Mouse (Mus musculus) limb, embryonic 14.5 days (tissue): ENCODE data around the gene Slc7a4. TPM values are rescaled to one million over a fixed set of nuclear protein-coding genes. Genes with fewer than 3 reads are reported as not detected.

Source experiments
- ATAC-seq: fragments of 200-750 bp; cut with Nextera tagmentation; 2 replicates; pipeline ENCODE4 v1.8.0; 2017; ENCODE audit warnings: low read depth, moderate number of reproducible peaks, moderate TSS enrichment; ENCODE audit not compliant: low FRiP score
- DNase-seq: peaks from one replicate; pipeline ENCODE4 v3.0.0-alpha.2; 2015; ENCODE audit warnings: low spot score
- H3K27ac ChIP-seq: fragments of 300-500 bp; sonication (generic); replicated peaks from 2 replicates; pipeline ENCODE4 v1.5.1; 2014; ENCODE audit warnings: low read depth, mild to moderate bottlenecking, low read length, moderate library complexity, mixed read lengths
- H3K27me3 ChIP-seq: fragments of 300-500 bp; sonication (generic); 2 replicates; pipeline ENCODE4 v1.6.1; 2014; ENCODE audit warnings: low read length, mixed read lengths; ENCODE audit not compliant: control insufficient read depth, insufficient read depth
- H3K36me3 ChIP-seq: fragments of 300-500 bp; sonication (generic); 2 replicates; pipeline ENCODE4 v1.6.1; 2014; ENCODE audit warnings: mild to moderate bottlenecking, low read length, moderate library complexity, mixed read lengths; ENCODE audit not compliant: control insufficient read depth, insufficient read depth
- H3K4me1 ChIP-seq: fragments of 300-500 bp; sonication (generic); 2 replicates; pipeline ENCODE4 v1.6.1; 2014; ENCODE audit warnings: antibody characterized with exemption, low read length, mixed read lengths; ENCODE audit not compliant: control insufficient read depth, insufficient read depth
- H3K4me2 ChIP-seq: fragments of 300-500 bp; sonication (generic); replicated peaks from 2 replicates; pipeline ENCODE4 v1.6.1; 2014; ENCODE audit warnings: low read depth, mild to moderate bottlenecking, low read length, moderate library complexity; ENCODE audit not compliant: severe bottlenecking
- H3K4me3 ChIP-seq: fragments of 300-500 bp; sonication (generic); replicated peaks from 2 replicates; pipeline ENCODE4 v1.5.1; 2014; ENCODE audit warnings: low read length
- H3K9ac ChIP-seq: fragments of 300-500 bp; sonication (generic); 2 replicates; pipeline ENCODE4 v1.6.1; 2014; ENCODE audit warnings: mild to moderate bottlenecking, low read depth, low read length, moderate library complexity; ENCODE audit not compliant: severe bottlenecking
- H3K9me3 ChIP-seq: fragments of 300-500 bp; sonication (generic); 2 replicates; pipeline ENCODE4 v1.6.1; 2016; ENCODE audit warnings: low read length; ENCODE audit not compliant: control insufficient read depth
- POLR2A ChIP-seq: fragments of 200-500 bp; IDR thresholded peaks from 2 replicates; pipeline ENCODE4 v1.8.0; 2012; ENCODE audit warnings: inconsistent platforms, mild to moderate bottlenecking, moderate library complexity, borderline replicate concordance; ENCODE audit not compliant: insufficient read depth, insufficient read length; ENCODE audit errors: extremely low read depth
- WGBS: fragments of 180-500 bp; shearing (Covaris S2); extraction: QIAGEN DNeasy Blood & Tissue Kit; methylation state at CpG from one replicate; pipeline ENCODE4 v1.1.7; 2014; 5-methylcytosine and 5-hydroxymethylcytosine counted together
- polyA plus RNA-seq, 2 experiments: library from polyadenylated mRNA; depleted of rRNA in 1 of 2; stranded (reverse) in 1 of 2; unstranded in 1 of 2; fragments of >200 nt; fragmentation: Nextera tagmentation in 1 of 2; extraction: Ambion mirVana in 1 of 2; gene quantifications; 2 replicates each; pipeline versions ENCODE4 v1.2.1 to v1.2.3; 2012 to 2014

Gene Slc7a4
- 7.7 and 14.2 TPM in 2 replicates for polyA plus RNA-seq (2012; rRNA removed)
- polyA plus RNA-seq (2014; fragmentation: Nextera tagmentation; extraction: Ambion mirVana), result 8.0 and 8.2 TPM in 2 replicates

- no peak within 1 kb of the TSS for H3K4me3 ChIP-seq
- H3K4me1 ChIP-seq, result no peaks in the 10 kb centered on the region
- H3K4me2 ChIP-seq, result no peak within 1 kb of the TSS
- TF ChIP-seq POLR2A, result no peak
- H3K36me3 ChIP-seq, result no peaks in the 10 kb centered on the region
- H3K27me3 ChIP-seq, result no peaks in the 10 kb centered on the region
- DNase-seq, result no peak
- 21% methylated on average over 8 of the region's 8 CpGs for WGBS
- ATAC-seq, result no peak
- H3K9me3 ChIP-seq, result no peaks in the 10 kb centered on the region
- H3K9ac ChIP-seq, result no peak within 1 kb of the TSS
- no peak within 1 kb of the TSS for H3K27ac ChIP-seq
These were observed at the start of gene Slc7a4 for GRCm38 (mm10) chr16:17583064-17583463. Gene Slc7a4, minus strand, starts transcription at chr16:17583214.

- WGBS, result 100% methylated on average over 2 of the region's 2 CpGs
- Histone ChIP-seq H3K36me3 (peaks cover 82% of the 10 kb centered on the region), H3K27ac (no peak overlapping the region), H3K4me1 (no peaks in the 10 kb centered on the region), H3K27me3 (no peaks in the 10 kb centered on the region), H3K4me2 (no peak overlapping the region), H3K9ac (no peak overlapping the region), H3K4me3 (no peak overlapping the region), H3K9me3 (no peaks in the 10 kb centered on the region)
- no peak for TF ChIP-seq POLR2A
- ATAC-seq (no peak), DNase-seq (no peak)
These were observed 49.6 kb upstream of the Slc7a4 start for GRCm38 (mm10) chr16:17632580-17632979.

- H3K4me3 ChIP-seq, result no peak overlapping the region
- no peak for ATAC-seq
- no peak for TF ChIP-seq POLR2A
- no peaks in the 10 kb centered on the region for H3K27me3 ChIP-seq
- H3K36me3 ChIP-seq, result peaks cover 87% of the 10 kb centered on the region
- DNase-seq, result no peak
- 98% methylated on average over 5 of the region's 5 CpGs for WGBS
- no peak overlapping the region for H3K9ac ChIP-seq
- H3K4me1 ChIP-seq, result no peaks in the 10 kb centered on the region
- H3K4me2 ChIP-seq, result no peak overlapping the region
- no peak overlapping the region for H3K27ac ChIP-seq
- H3K9me3 ChIP-seq, result no peaks in the 10 kb centered on the region
These were observed 43.2 kb upstream of the Slc7a4 start for GRCm38 (mm10) chr16:17626269-17626555.

DNA sequence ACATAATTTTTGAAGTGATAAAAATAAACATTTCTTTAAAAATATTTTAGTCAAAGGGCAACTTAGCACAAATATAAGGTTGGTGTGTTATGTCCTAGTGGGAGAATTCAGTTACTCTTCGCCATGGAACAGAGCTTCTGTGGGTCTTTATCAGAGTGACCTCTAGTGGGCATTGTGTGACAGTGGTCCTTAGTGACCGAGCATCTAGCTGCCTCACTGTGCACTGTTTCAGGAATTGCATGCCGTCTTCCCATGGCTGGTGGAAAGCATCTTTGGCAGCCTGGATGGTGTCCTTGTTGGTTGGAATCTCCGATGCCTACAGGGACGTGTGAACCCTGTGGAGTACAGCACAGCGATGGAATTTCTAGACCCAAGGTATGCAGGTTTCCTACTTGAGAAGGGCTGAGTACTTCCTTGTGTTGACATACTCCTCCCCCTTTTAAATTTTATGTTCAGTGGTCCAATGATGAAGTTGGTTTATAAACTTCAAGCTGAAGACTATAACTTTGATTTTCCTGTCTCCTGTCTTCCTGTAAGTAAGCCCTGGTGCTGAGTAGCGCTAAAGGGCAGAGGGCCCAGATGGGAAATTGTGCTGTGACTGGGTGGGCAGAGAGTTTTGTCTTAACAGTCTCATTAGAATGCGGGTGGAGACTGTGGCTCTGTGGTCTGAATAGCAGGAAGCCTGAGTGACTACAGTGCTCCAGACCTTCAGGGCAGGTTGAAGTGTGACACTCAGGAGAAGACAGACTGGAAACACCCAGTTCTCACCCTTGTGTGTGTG, 42.7 kb upstream of the Slc7a4 start:
- 73% methylated on average over 8 of the region's 8 CpGs for whole genome bisulfite sequencing
- Histone ChIP-seq H3K9ac (no peak overlapping the region), H3K4me1 (no peaks in the 10 kb centered on the region), H3K27me3 (no peaks in the 10 kb centered on the region), H3K36me3 (peaks cover 82% of the 10 kb centered on the region), H3K4me3 (no peak overlapping the region), H3K4me2 (no peak overlapping the region), H3K9me3 (no peaks in the 10 kb centered on the region), H3K27ac (no peak overlapping the region)
- DNase-seq (peak; percentile 55), ATAC-seq (peak; percentile 72; the same call in 1 of the 2 replicates)
- TF ChIP-seq POLR2A, result no peak

DNA sequence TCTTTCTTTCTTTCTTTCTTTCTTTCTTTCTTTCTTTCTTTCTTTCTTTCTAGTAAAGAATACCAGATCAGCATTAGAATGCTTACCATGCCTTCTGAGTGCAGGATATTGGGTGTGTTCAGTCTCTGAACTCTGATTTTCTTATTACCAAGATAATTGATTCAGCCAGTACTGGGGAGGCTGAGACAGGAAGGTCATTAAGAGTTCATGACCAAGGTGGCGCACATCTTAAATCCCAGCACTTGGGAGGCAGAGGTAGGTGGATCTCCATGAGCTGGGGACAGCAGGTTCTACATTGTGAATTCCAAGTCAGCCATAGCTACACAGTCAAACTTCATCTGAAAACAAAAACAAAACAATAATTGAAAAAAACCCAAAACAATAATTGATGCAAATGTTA, 38.9 kb upstream of the Slc7a4 start:
- H3K9me3 ChIP-seq, result no peaks in the 10 kb centered on the region
- TF ChIP-seq POLR2A, result no peak
- peaks cover 6% of the 10 kb centered on the region; the same call in 1 of the 2 replicates for H3K4me1 ChIP-seq
- H3K9ac ChIP-seq, result no peak overlapping the region
- H3K27ac ChIP-seq, result no peak overlapping the region
- H3K36me3 ChIP-seq, result peaks cover 45% of the 10 kb centered on the region
- no peak for DNase-seq
- H3K27me3 ChIP-seq, result no peaks in the 10 kb centered on the region
- no peak overlapping the region for H3K4me3 ChIP-seq
- no peak for ATAC-seq
- no peak overlapping the region for H3K4me2 ChIP-seq
- 96% methylated on average over 1 of the region's 1 CpGs for WGBS
